Mouse (Mus musculus): ENCODE results near the gene Tcf15. TPM values are rescaled to one million over a fixed set of nuclear protein-coding genes. Genes with fewer than 3 reads are reported as not detected.
A peak's percentile ranks its signal among the peaks of the same experiment; 100 is the strongest.

Gene Tcf15
- total and polyA plus RNA-seq, 2 experiments from 2014 or later: 0.69 to 1.6 TPM

DNA sequence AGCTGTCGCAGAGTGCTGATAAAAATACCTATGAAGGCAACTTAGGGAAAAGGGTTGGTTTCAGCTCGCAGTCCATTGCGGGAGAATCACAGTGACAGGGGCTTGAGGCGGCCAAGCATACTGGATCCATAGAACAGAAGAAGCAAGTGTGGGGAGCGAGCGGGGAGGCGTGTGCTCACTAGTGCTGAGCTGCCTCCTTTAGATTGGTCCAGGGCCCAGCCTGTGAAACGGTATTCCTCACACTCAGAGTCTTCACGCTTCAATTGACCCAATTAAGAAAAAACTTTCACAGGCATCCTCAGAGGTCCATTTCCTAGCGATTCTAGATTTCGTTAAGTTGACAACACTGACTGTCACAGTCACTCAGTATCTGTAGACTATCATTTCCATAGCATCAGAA, 2.4 kb upstream of the Tcf15 start:
- Histone ChIP-seq H3K4me3 (ENCODE audit: low read depth, low read length) (no peak overlapping the region), H3K36me3 (ENCODE audit: insufficient read depth) (no peaks in the 10 kb centered on the region), H3K27ac (ENCODE audit: low read depth, low read length) (no peak overlapping the region), H3K9me3 (ENCODE audit: low read length) (no peaks in the 10 kb centered on the region), H3K27me3 (ENCODE audit: insufficient read depth, low read length) (peaks cover 15% of the 10 kb centered on the region; the same call in 1 of the 2 replicates), H3K4me1 (ENCODE audit: insufficient read depth) (0 out of 2 replicates have a peak, but pooled peaks cover 3% of the 10 kb centered on the region), H3K4me2 (ENCODE audit: low read depth) (no peak overlapping the region), H3K9ac (no peak overlapping the region)
- peak; percentile 17 for DNase-seq
- no peak for ATAC-seq
- WGBS: 25% methylated on average over 11 of the region's 11 CpGs
- TF ChIP-seq CTCF (IDR thresholded peaks at IDR 0.05; ENCODE audit: low read depth): no peak

DNA sequence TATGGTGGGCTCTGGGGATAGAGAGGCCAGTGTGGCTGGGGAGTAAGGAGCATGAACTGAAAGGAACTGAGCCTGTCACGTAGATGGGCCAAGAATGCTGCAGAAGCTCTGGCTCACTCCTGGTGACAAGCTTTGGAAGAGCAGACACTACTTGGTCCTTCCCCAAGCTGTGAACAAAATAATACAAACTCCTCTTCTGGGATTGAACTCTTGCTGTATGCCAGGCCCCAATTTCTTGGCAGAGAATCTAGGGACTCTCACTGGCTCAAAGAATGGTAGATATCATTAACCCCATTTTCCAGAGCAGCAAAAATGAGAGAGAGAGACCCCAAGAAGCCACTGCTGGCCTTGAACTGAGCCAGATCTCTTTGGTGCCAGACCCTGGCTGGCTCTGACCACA, 1.9 kb upstream of the Tcf15 start:
- peak; percentile 7 for DNase-seq
- Histone ChIP-seq H3K9me3 (ENCODE audit: low read length) (no peaks in the 10 kb centered on the region), H3K4me2 (ENCODE audit: low read depth) (peak overlapping the region; percentile 33), H3K4me1 (ENCODE audit: insufficient read depth) (0 out of 2 replicates have a peak, but pooled peaks cover 3% of the 10 kb centered on the region), H3K27ac (ENCODE audit: low read depth, low read length) (no peak overlapping the region), H3K36me3 (ENCODE audit: insufficient read depth) (no peaks in the 10 kb centered on the region), H3K27me3 (ENCODE audit: insufficient read depth, low read length) (peaks cover 15% of the 10 kb centered on the region; the same call in 1 of the 2 replicates), H3K4me3 (ENCODE audit: low read depth, low read length) (peak overlapping the region; percentile 18; the same call in 1 of the 2 replicates), H3K9ac (peak overlapping the region; percentile 31; the same call in 1 of the 2 replicates)
- ATAC-seq: no peak
- no peak for TF ChIP-seq CTCF (IDR thresholded peaks at IDR 0.05; ENCODE audit: low read depth)
- 38% methylated on average over 1 of the region's 1 CpGs for WGBS

DNA sequence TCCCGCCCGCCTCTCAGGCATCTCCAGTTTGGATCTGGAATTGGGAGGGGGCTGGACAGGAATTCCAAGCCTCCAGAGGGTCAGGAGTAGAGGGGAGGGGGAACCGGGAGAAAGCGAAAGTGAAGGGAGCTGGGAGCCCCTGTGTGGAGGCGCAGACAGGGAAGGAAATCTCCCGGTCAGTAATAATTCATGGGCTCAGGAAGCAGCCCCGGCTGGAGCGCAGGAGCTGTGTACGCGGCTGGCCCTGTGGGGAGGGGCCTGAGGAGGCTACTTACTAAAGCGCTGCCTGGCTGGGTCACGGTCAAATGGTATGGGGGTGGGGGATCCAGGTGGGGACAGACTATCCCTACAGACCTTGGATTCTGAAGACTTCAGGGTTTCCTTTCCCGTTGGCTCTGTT, 1.3 kb upstream of the Tcf15 start:
- H3K4me3 ChIP-seq (ENCODE audit: low read depth, low read length): peak overlapping the region; percentile 18
- TF ChIP-seq CTCF (IDR thresholded peaks at IDR 0.05; ENCODE audit: low read depth): no peak
- H3K4me1 ChIP-seq (ENCODE audit: insufficient read depth): 0 out of 2 replicates have a peak, but pooled peaks cover 3% of the 10 kb centered on the region
- peak overlapping the region; percentile 33 for H3K4me2 ChIP-seq (ENCODE audit: low read depth)
- no peak overlapping the region for H3K27ac ChIP-seq (ENCODE audit: low read depth, low read length)
- 7% methylated on average over 13 of the region's 13 CpGs for WGBS
- no peaks in the 10 kb centered on the region for H3K36me3 ChIP-seq (ENCODE audit: insufficient read depth)
- H3K27me3 ChIP-seq (ENCODE audit: insufficient read depth, low read length): peaks cover 15% of the 10 kb centered on the region; the same call in 1 of the 2 replicates
- peak overlapping the region; percentile 31; the same call in 1 of the 2 replicates for H3K9ac ChIP-seq
- DNase-seq: no peak
- H3K9me3 ChIP-seq (ENCODE audit: low read length): no peaks in the 10 kb centered on the region
- ATAC-seq: no peak

DNA sequence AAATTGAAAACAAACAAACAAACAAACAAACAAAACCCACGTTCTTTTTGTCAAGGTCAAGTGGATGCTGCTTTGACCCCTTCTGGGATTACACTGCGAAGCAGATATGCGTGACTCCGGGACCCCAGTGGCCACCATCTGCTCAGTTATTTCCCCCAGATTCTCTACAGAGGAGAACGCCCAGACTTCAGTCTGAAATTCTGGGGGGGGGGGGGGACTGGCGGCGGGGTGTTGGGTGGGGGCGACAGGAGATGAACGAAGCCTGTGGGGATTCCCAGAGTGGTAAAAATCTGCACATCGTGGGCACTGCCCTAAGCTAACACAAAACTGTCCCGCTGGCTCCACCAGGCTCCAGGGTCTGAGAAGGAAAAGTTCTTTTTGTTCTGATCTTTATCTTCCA, 790 bp upstream of the Tcf15 start:
- DNase-seq (no peak), ATAC-seq (no peak)
- no peaks in the 10 kb centered on the region for H3K36me3 ChIP-seq (ENCODE audit: insufficient read depth)
- TF ChIP-seq CTCF (IDR thresholded peaks at IDR 0.05; ENCODE audit: low read depth): no peak
- H3K4me2 ChIP-seq (ENCODE audit: low read depth): no peak overlapping the region
- H3K27ac ChIP-seq (ENCODE audit: low read depth, low read length): no peak overlapping the region
- 8% methylated on average over 11 of the region's 11 CpGs for WGBS
- no peak overlapping the region for H3K4me3 ChIP-seq (ENCODE audit: low read depth, low read length)
- peaks cover 15% of the 10 kb centered on the region; the same call in 1 of the 2 replicates for H3K27me3 ChIP-seq (ENCODE audit: insufficient read depth, low read length)
- H3K4me1 ChIP-seq (ENCODE audit: insufficient read depth): 0 out of 2 replicates have a peak, but pooled peaks cover 3% of the 10 kb centered on the region
- H3K9ac ChIP-seq: no peak overlapping the region
- no peaks in the 10 kb centered on the region for H3K9me3 ChIP-seq (ENCODE audit: low read length)

DNA sequence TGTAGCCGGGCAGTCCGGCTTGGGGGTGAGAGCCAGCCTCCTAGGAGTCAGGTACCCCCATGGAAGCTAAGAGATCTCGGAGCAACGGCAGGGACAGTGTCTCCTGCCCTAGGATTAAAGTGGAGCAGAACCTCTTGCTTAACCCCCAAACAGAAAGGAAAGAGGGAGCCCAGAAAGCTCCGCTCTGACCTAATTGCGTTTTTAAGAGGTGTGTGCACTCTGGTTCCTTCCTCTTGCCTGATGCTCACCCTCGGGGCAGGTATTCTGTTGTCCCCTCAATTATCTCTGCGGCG, 743 bp downstream of the Tcf15 start:
- H3K9ac ChIP-seq: peak overlapping the region; percentile 31; the same call in 1 of the 2 replicates
- no peak for TF ChIP-seq CTCF (IDR thresholded peaks at IDR 0.05; ENCODE audit: low read depth)
- no peaks in the 10 kb centered on the region for H3K36me3 ChIP-seq (ENCODE audit: insufficient read depth)
- no peaks in the 10 kb centered on the region for H3K9me3 ChIP-seq (ENCODE audit: low read length)
- no peak overlapping the region for H3K27ac ChIP-seq (ENCODE audit: low read depth, low read length)
- peak overlapping the region; percentile 45 for H3K4me3 ChIP-seq (ENCODE audit: low read depth, low read length)
- no peak for DNase-seq
- peaks cover 15% of the 10 kb centered on the region; the same call in 1 of the 2 replicates for H3K27me3 ChIP-seq (ENCODE audit: insufficient read depth, low read length)
- ATAC-seq: no peak
- 0 out of 2 replicates have a peak, but pooled peaks cover 3% of the 10 kb centered on the region for H3K4me1 ChIP-seq (ENCODE audit: insufficient read depth)
- 24% methylated on average over 9 of the region's 9 CpGs for WGBS
- H3K4me2 ChIP-seq (ENCODE audit: low read depth): peak overlapping the region; percentile 67

DNA sequence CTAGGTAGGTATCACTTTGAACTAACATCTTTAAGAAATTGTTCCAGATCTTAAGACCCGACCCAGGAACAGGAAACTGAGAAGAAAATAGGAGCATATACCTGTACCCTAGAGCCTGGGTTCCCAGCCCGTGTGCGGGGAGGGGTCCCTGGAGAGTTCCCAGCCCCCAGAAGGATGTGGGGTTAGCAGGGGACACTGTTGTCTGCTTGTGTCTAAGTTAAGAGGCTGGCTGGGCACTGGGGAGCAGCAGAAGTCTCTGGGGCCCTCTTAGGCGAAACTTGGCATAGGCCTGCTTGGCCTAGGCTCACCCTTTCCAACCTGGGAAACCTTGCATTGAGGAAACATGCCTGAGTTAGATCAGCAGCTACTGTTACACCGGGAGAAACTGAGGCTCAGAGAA, 1.1 kb downstream of the Tcf15 start:
- no peak overlapping the region; the same call in 1 of the 2 replicates for H3K4me3 ChIP-seq (ENCODE audit: low read depth, low read length)
- DNase-seq: no peak

DNA sequence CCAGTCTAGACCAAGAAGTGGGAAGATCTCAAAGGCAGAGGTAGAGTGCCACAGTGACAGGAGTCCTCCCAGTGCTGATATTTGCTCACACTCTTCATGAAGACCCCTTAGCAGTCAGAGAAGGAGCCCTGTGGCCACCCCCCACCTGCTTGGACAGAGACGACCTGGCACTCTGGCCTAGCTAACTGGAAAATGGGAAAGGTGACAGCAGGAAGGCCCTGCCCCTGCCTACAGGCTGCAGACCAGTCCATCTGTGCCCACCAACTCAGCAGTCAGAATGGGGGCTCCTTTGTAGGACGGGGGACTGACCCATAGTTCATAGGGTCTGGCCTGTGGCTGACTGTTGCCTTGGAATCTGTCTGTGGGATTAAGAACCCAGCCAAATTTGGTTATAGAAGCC, 2.4 kb downstream of the Tcf15 start:
- TF ChIP-seq CTCF (IDR thresholded peaks at IDR 0.05; ENCODE audit: low read depth): no peak
- Histone ChIP-seq H3K36me3 (ENCODE audit: insufficient read depth) (no peaks in the 10 kb centered on the region), H3K27me3 (ENCODE audit: insufficient read depth, low read length) (peaks cover 15% of the 10 kb centered on the region; the same call in 1 of the 2 replicates), H3K9ac (no peak overlapping the region), H3K27ac (ENCODE audit: low read depth, low read length) (no peak overlapping the region), H3K9me3 (ENCODE audit: low read length) (no peaks in the 10 kb centered on the region), H3K4me1 (ENCODE audit: insufficient read depth) (0 out of 2 replicates have a peak, but pooled peaks cover 3% of the 10 kb centered on the region), H3K4me2 (ENCODE audit: low read depth) (no peak overlapping the region), H3K4me3 (ENCODE audit: low read depth, low read length) (no peak overlapping the region)
- ATAC-seq: no peak
- 75% methylated on average over 2 of the region's 2 CpGs for WGBS
- no peak for DNase-seq

More for the DNA sequence above, 1.1 kb downstream of the Tcf15 start:
- H3K9ac ChIP-seq: no peak overlapping the region
- H3K9me3 ChIP-seq (ENCODE audit: low read length): no peaks in the 10 kb centered on the region
- WGBS: 76% methylated on average over 5 of the region's 5 CpGs
- H3K27ac ChIP-seq (ENCODE audit: low read depth, low read length): no peak overlapping the region
- TF ChIP-seq CTCF (IDR thresholded peaks at IDR 0.05; ENCODE audit: low read depth): no peak
- no peak for ATAC-seq
- H3K27me3 ChIP-seq (ENCODE audit: insufficient read depth, low read length): peaks cover 15% of the 10 kb centered on the region; the same call in 1 of the 2 replicates
- H3K36me3 ChIP-seq (ENCODE audit: insufficient read depth): no peaks in the 10 kb centered on the region
- H3K4me2 ChIP-seq (ENCODE audit: low read depth): no peak overlapping the region
- 0 out of 2 replicates have a peak, but pooled peaks cover 3% of the 10 kb centered on the region for H3K4me1 ChIP-seq (ENCODE audit: insufficient read depth)
